Comparison of ENCODE assay signal across 9 mouse cellular contexts in genomic region chr13:24049267-24050034, GRCm38 (mm10). TPM values are rescaled to one million over a fixed set of nuclear protein-coding genes. Genes with fewer than 3 reads are reported as not detected.
DNase-seq lines count a peak whose midpoint lies in the region; ATAC-seq and TF ChIP-seq lines count a peak whose summit lies in the region.
"Had no signal": no experiment of that assay in that cellular context is flagged by ENCODE, and none has a peak within 500 bp of the region (broad histone marks: within the 10 kb centered on the region; RNA-seq: fewer than 3 reads in every experiment).

No protein-coding gene starts in this region.

- no peak for TF ChIP-seq EP300 in lung, postnatal 0 days (IDR thresholded peaks at IDR 0.05)

- no peak overlapping the region for H3K4me3 ChIP-seq in lung, postnatal 0 days (ENCODE audit: low read depth, low read length)
- H3K4me3 ChIP-seq in midbrain, postnatal 0 days (ENCODE audit: low read depth, low read length) = no peak overlapping the region

- H3K9me3 ChIP-seq in lung, postnatal 0 days (ENCODE audit: low read length) = no peaks in the 10 kb centered on the region
- H3K9me3 ChIP-seq in midbrain, postnatal 0 days (ENCODE audit: low read length) = no peaks in the 10 kb centered on the region

- DNase-seq in lung, postnatal 10 days = peak; percentile 41
- no peak for DNase-seq in lung, postnatal 0 days (ENCODE audit: low spot score)
- DNase-seq in cerebellum, adult 9-10 months = peak; percentile 89
- DNase-seq in layer of hippocampus, adult 11-12 months (ENCODE audit: low spot score) = peak; percentile 83
- peak; percentile 83 for DNase-seq in midbrain, postnatal 0 days (ENCODE audit: low spot score)
- DNase-seq in spleen, postnatal 10 days (ENCODE audit: low spot score in 2 of 2) = no peak
- DNase-seq in natural killer cell, adult 2 months (ENCODE audit: low spot score in 2 of 2) = no peak
- no peak for DNase-seq in liver

- no peak for TF ChIP-seq CTCF in lung, postnatal 0 days (IDR thresholded peaks at IDR 0.05)
- no peak for TF ChIP-seq CTCF in midbrain, postnatal 0 days (IDR thresholded peaks at IDR 0.05)

- ATAC-seq in lung, postnatal 0 days = no peak
- ATAC-seq in midbrain, postnatal 0 days (ENCODE audit: low FRiP score) = peak; percentile 67

- H3K4me2 ChIP-seq in lung, postnatal 0 days (replicated peaks; ENCODE audit: low read depth, low read length) = no peak overlapping the region
- no peak overlapping the region for H3K4me2 ChIP-seq in midbrain, postnatal 0 days (ENCODE audit: low read depth, low read length, poor library complexity, severe bottlenecking)

- H3K27me3 ChIP-seq in lung, postnatal 0 days (replicated peaks; ENCODE audit: insufficient read depth, low read length) = no peaks in the 10 kb centered on the region
- no peaks in the 10 kb centered on the region for H3K27me3 ChIP-seq in midbrain, postnatal 0 days (ENCODE audit: insufficient read depth, low read length)

- WGBS in lung, postnatal 0 days = 66% methylated on average over 9 of the region's 9 CpGs
- 63% methylated on average over 9 of the region's 9 CpGs for WGBS in midbrain, postnatal 0 days

- no peak overlapping the region for H3K27ac ChIP-seq in lung, postnatal 0 days (ENCODE audit: low read length)
- H3K27ac ChIP-seq in midbrain, postnatal 0 days (ENCODE audit: low read depth, low read length) = peak overlapping the region; percentile 51

- no peaks in the 10 kb centered on the region for H3K4me1 ChIP-seq in lung, postnatal 0 days (ENCODE audit: insufficient read depth, low read depth, low read length)
- 0 out of 2 replicates have a peak, but pooled peaks cover 7% of the 10 kb centered on the region for H3K4me1 ChIP-seq in midbrain, postnatal 0 days (ENCODE audit: insufficient read depth, low read length)

- no peaks in the 10 kb centered on the region for H3K36me3 ChIP-seq in lung, postnatal 0 days (ENCODE audit: insufficient read depth, low read length)
- no peaks in the 10 kb centered on the region for H3K36me3 ChIP-seq in midbrain, postnatal 0 days (ENCODE audit: insufficient read depth, low read length)

- no peak overlapping the region for H3K9ac ChIP-seq in lung, postnatal 0 days (replicated peaks; ENCODE audit: low read depth)
- no peak overlapping the region for H3K9ac ChIP-seq in midbrain, postnatal 0 days (replicated peaks; ENCODE audit: low read length, poor library complexity, severe bottlenecking)

RNA-seq across cellular contexts. Expression of gene Scgn, which starts 58.4 kb away (rescaled TPM):
- polyA plus RNA-seq in lung, postnatal 0 days (2015; fragmentation: Nextera tagmentation; extraction: Ambion mirVana) = not detected in 2 replicates
- 0.28 and 0.82 TPM in 2 replicates for total RNA-seq in midbrain, postnatal 0 days (2014; rRNA removed)
- 2.0 and 2.2 TPM in 2 replicates for polyA plus RNA-seq in midbrain, postnatal 0 days (2015; fragmentation: Nextera tagmentation; extraction: Ambion mirVana)
- polyA plus RNA-seq: heart, embryonic 16.5 days had no signal

Comparison
In these comparisons a context has a peak if more than half of its experiments do, and no peak if none do; other contexts are left out.
1. DNase-seq: peak in lung, postnatal 10 days (single experiment), cerebellum, adult 9-10 months (single experiment), layer of hippocampus, adult 11-12 months (single experiment) and midbrain, postnatal 0 days (single experiment); none in lung, postnatal 0 days (single experiment), spleen, postnatal 10 days (0 of 2), natural killer cell, adult 2 months (0 of 2) and liver (single experiment).